Mouse (Mus musculus) C2C12 (cell line): ENCODE results near the gene Wfdc2. TPM values are rescaled to one million over a fixed set of nuclear protein-coding genes. Genes with fewer than 3 reads are reported as not detected.

Experiments used
- H3K27me3 ChIP-seq: one replicate; pipeline ENCODE4 v1.6.1; 2011; ENCODE audit not compliant: control insufficient read depth, insufficient read depth, insufficient read length
- H3K36me3 ChIP-seq: one replicate; pipeline ENCODE4 v1.6.1; 2011; ENCODE audit not compliant: control insufficient read depth, insufficient read depth
- H3K4me3 ChIP-seq: one replicate; pipeline ENCODE4 v1.5.1; 2011; ENCODE audit warnings: mild to moderate bottlenecking, control low read depth; ENCODE audit not compliant: poor library complexity, insufficient read depth, severe bottlenecking
- H3K79me2 ChIP-seq: one replicate; pipeline ENCODE4 v1.6.1; 2011; ENCODE audit not compliant: control insufficient read depth, insufficient read depth
- H3K79me3 ChIP-seq: one replicate; pipeline ENCODE4 v1.6.1; 2011; ENCODE audit warnings: low read depth, control low read depth
- H3ac ChIP-seq: one replicate; pipeline ENCODE3; 2011; ENCODE audit warnings: low read depth; ENCODE audit not compliant: control insufficient read depth, insufficient read length
- CEBPB ChIP-seq: IDR thresholded peaks from one replicate; pipeline ENCODE4 v1.6.1; 2011; ENCODE audit warnings: low read depth, mild to moderate bottlenecking, control low read depth, moderate library complexity
- CTCF ChIP-seq: IDR thresholded peaks from one replicate; pipeline ENCODE4 v1.5.1; 2011; ENCODE audit not compliant: control insufficient read depth, insufficient read depth, insufficient read length
- FOSL1 ChIP-seq: IDR thresholded peaks from one replicate; pipeline ENCODE4 v1.8.0; 2011; ENCODE audit warnings: mild to moderate bottlenecking, low read length; ENCODE audit not compliant: poor library complexity, insufficient read depth, severe bottlenecking
- MAX ChIP-seq: IDR thresholded peaks from one replicate; pipeline ENCODE4 v1.6.1; 2011; ENCODE audit warnings: mild to moderate bottlenecking, control low read depth
- MYOD1 ChIP-seq: IDR thresholded peaks from one replicate; pipeline ENCODE4 v1.6.1; 2011; ENCODE audit warnings: low read depth; ENCODE audit not compliant: control insufficient read depth, insufficient read length
- MYOG ChIP-seq: IDR thresholded peaks from one replicate; pipeline ENCODE4 v1.6.1; 2011; ENCODE audit not compliant: control insufficient read depth, insufficient read length; ENCODE audit errors: extremely low read depth
- USF1 ChIP-seq: IDR thresholded peaks from one replicate; pipeline ENCODE4 v1.6.1; 2011; ENCODE audit warnings: low read depth, mild to moderate bottlenecking, control low read depth, moderate library complexity
- long read RNA-seq, 2 experiments: library from polyadenylated mRNA; unstranded; transcript quantifications; one replicate each; pipeline ENCODE4 v2.0.0; 2019 to 2020
- polyA plus RNA-seq: library from polyadenylated mRNA; unstranded; fragments of >200 nt; fragmentation: generic; extraction: Trizol; gene quantifications from one replicate; pipeline ENCODE4 v1.2.1, GENCODE M21; 2012; ENCODE audit warnings: missing spikeins

The Wfdc2 gene
- not detected for polyA plus RNA-seq
- long read RNA-seq, experiment 1, result 0 reads
- long read RNA-seq, experiment 2, result 0 reads

DNA sequence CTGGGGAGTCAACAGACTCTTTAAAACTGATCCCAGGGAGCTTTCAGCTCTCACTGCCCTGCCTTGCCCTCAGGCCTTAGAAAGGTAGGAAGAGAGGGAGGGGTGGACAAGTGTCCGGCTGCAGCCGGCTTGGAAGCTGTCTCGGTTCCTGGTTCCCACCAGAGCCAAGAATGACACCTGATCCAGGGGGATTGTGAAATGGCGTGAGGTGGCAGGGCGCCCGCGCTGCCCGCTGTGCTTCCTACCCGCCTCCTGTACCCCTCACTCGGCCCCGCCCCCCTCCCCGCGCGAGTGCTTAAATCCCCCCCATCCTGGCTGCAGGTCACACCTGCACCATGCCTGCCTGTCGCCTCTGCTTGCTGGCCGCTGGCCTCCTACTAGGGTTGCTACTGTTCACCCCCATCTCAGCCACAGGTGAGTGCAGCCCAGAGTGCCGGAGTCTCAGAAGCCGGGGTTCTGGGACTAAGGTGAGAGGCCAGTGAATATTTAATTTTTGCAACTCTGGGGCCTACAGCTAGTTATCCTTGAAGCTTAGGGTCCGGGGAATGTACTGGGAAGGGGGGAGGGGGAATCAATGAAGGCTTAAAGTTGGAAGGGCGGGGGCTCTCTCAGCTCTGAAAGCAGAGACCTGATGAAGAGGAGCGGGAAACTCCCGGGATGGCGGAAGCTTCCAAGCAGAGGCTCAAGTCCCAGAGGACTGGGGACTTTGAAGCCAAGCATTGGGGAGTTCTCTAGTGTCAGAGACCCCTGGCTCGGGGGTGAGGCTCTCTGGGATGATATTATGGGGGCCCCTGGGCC, at the start of gene Wfdc2:
Gene Wfdc2 (plus strand): TSS at position 23 of the 798 bp plus-strand sequence.
- no peak within 1 kb of the TSS for H3K4me3 ChIP-seq

GRCm38 (mm10) chr2:164513389-164513788, 48.8 kb upstream of the Wfdc2 start:
- Histone ChIP-seq H3K4me3 (no peak overlapping the region), H3K27me3 (no peaks in the 10 kb centered on the region), H3ac (peak overlapping the region; percentile 32), H3K36me3 (peaks cover 16% of the 10 kb centered on the region), H3K79me2 (no peaks in the 10 kb centered on the region), H3K79me3 (no peaks in the 10 kb centered on the region)
- TF ChIP-seq MYOD1 (peak; percentile 62), MAX (peak; percentile 98), FOSL1 (no peak), MYOG (no peak), USF1 (peak; percentile 57), CEBPB (no peak), CTCF (no peak)

More for the DNA sequence above, at the start of gene Wfdc2:
- TF ChIP-seq CTCF, result no peak
- Histone ChIP-seq H3K79me2 (no peaks in the 10 kb centered on the region), H3K27me3 (peaks cover 48% of the 10 kb centered on the region), H3K36me3 (no peaks in the 10 kb centered on the region), H3K79me3 (no peaks in the 10 kb centered on the region), H3ac (no peak within 1 kb of the TSS)

DNA sequence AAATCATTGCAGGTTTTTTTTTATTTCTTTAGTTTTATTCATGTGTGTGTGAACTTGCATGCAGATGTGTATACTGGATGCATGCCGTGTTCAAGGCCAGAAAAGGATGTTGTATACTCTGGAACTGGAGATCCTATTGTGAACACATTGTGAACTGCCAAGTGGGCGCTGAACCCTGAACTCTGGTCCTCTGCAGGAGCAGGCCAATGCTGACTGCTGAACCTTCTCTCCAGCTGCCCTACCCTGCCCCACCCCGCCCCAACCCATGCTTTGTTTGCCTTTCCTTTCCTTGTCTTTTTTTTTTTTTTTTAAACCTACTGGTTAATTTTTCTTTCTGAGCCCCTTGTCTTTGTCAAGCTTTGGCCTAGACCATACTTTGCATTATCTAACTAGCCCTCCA, 47.3 kb upstream of the Wfdc2 start:
- no peak overlapping the region for H3ac ChIP-seq
- TF ChIP-seq CEBPB, result no peak
- no peak for TF ChIP-seq MYOG
- no peak for TF ChIP-seq CTCF
- TF ChIP-seq USF1, result no peak
- no peak for TF ChIP-seq MYOD1
- TF ChIP-seq FOSL1, result no peak
- TF ChIP-seq MAX, result no peak

DNA sequence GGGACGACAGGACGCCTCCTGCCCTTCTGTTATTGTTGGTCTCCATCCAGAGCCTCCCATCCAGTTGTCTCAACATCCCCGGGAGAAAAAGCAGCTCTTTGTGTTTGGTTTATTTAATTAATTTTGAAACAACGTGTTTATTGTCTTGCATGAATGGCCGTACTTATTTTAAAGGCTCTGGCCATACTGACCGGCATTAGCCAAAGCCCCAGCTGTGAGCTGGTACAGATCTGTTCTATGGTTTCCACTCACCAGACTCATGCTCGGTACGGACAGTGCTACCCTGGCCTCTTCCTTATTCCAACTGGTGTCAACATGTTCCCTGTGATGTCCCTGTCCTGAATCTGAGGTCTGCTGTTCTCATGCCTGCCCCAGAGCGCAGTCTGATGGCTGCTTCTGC, 46.3 kb upstream of the Wfdc2 start:
- Histone ChIP-seq H3K36me3 (no peaks in the 10 kb centered on the region), H3ac (no peak overlapping the region), H3K79me3 (no peaks in the 10 kb centered on the region), H3K79me2 (no peaks in the 10 kb centered on the region), H3K4me3 (no peak overlapping the region), H3K27me3 (no peaks in the 10 kb centered on the region)
- TF ChIP-seq CEBPB (no peak), USF1 (no peak)

More for the DNA sequence above, 47.3 kb upstream of the Wfdc2 start:
- Histone ChIP-seq H3K36me3 (peaks cover 8% of the 10 kb centered on the region), H3K79me3 (no peaks in the 10 kb centered on the region), H3K79me2 (no peaks in the 10 kb centered on the region), H3K4me3 (no peak overlapping the region), H3K27me3 (no peaks in the 10 kb centered on the region)

DNA sequence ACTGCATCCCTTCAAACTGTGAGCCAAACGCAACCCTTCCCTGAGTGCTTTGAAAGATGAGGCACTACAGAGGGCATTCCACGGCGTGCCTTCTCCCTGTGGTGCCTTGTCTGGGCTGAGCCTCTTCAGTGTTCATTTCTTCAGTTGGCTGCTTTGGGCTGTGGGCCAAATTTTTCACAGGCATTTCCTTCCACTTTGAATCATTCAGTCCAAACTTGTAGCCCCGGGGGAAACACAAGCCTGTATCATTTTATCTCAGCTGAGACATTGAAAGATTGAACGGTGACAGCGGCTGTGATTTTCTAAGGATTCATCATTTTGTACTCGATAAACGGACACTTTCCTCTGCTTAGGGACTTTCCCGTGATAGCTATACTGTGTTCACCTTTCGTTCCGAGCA, 45.6 kb upstream of the Wfdc2 start:
- TF ChIP-seq MAX (no peak), CEBPB (no peak), FOSL1 (no peak), MYOG (no peak), USF1 (no peak), CTCF (no peak), MYOD1 (no peak)

More for the DNA sequence above, 45.6 kb upstream of the Wfdc2 start:
- no peaks in the 10 kb centered on the region for H3K79me2 ChIP-seq
- no peaks in the 10 kb centered on the region for H3K27me3 ChIP-seq
- H3K36me3 ChIP-seq, result no peaks in the 10 kb centered on the region
- H3K4me3 ChIP-seq, result no peak overlapping the region
- H3K79me3 ChIP-seq, result no peaks in the 10 kb centered on the region
- no peak overlapping the region for H3ac ChIP-seq
